Mouse (Mus musculus): ENCODE results near the gene Olfr777. TPM values are rescaled to one million over a fixed set of nuclear protein-coding genes. Genes with fewer than 3 reads are reported as not detected.
"Not testable (repeated sequence)": the region's sequence is repeated elsewhere in the genome, so short reads cannot be mapped to it uniquely, and the experiment has no call there.

The Olfr777 gene
- not detected in 2 replicates for total RNA-seq (2015; ENCODE audit: low replicate concordance)
- 0.14 TPM in 1 of 2 replicates, not detected in the other for total RNA-seq (2017; ENCODE audit: low replicate concordance)

GRCm38 (mm10) chr10:129271081-129271535, at the start of gene Olfr777:
Gene Olfr777 (minus strand): TSS chr10:129271485.
- no peak for ATAC-seq (replicated peaks; ENCODE audit: low FRiP score, poor library complexity, severe bottlenecking)

GRCm38 (mm10) chr10:129317817-129318216, 46.5 kb upstream of the Olfr777 start, which contains the start of gene Olfr780:
Gene Olfr780 (plus strand): TSS chr10:129318117.
- no peak for ATAC-seq (replicated peaks; ENCODE audit: low FRiP score, poor library complexity, severe bottlenecking)

- not testable (repeated sequence) for ATAC-seq (replicated peaks; ENCODE audit: low FRiP score, poor library complexity, severe bottlenecking)
Measured at GRCm38 (mm10) chr10:129313521-129313920, 42.2 kb upstream of the Olfr777 start.

- not testable (repeated sequence) for ATAC-seq (replicated peaks; ENCODE audit: low FRiP score, poor library complexity, severe bottlenecking)
Measured at GRCm38 (mm10) chr10:129312973-129313372, 41.7 kb upstream of the Olfr777 start.

GRCm38 (mm10) chr10:129258827-129259226, 12.5 kb downstream of the Olfr777 start, which contains the start of gene Olfr776:
Gene Olfr776 (plus strand): TSS chr10:129259127.
- ATAC-seq (replicated peaks; ENCODE audit: low FRiP score, poor library complexity, severe bottlenecking) = no peak

GRCm38 (mm10) chr10:129248112-129248511, 23.2 kb downstream of the Olfr777 start, which contains the start of gene Olfr775:
Gene Olfr775 (plus strand): TSS chr10:129248412.
- no peak for ATAC-seq (replicated peaks; ENCODE audit: low FRiP score, poor library complexity, severe bottlenecking)

GRCm38 (mm10) chr10:129235904-129236303, 35.4 kb downstream of the Olfr777 start, which contains the start of gene Olfr774:
Gene Olfr774 (plus strand): TSS chr10:129236204.
- ATAC-seq (replicated peaks; ENCODE audit: low FRiP score, poor library complexity, severe bottlenecking) = no peak

GRCm38 (mm10) chr10:129230737-129231136, 40.5 kb downstream of the Olfr777 start:
- no peak for ATAC-seq (replicated peaks; ENCODE audit: low FRiP score, poor library complexity, severe bottlenecking)

Other genes starting within 250 kb of the Olfr777 start
- not detected in 2 replicates for gene Olfr764-ps1, start 231.6 kb downstream of the Olfr777 start, total RNA-seq (2015; ENCODE audit: low replicate concordance)
- gene Olfr764-ps1, start 231.6 kb downstream of the Olfr777 start, total RNA-seq (2017; ENCODE audit: low replicate concordance) = not detected in 2 replicates
- gene Olfr765, start 221.5 kb downstream of the Olfr777 start, total RNA-seq (2015; ENCODE audit: low replicate concordance) = not detected in 2 replicates
- gene Olfr765, start 221.5 kb downstream of the Olfr777 start, total RNA-seq (2017; ENCODE audit: low replicate concordance) = not detected in 2 replicates
- gene Olfr766-ps1, start 202.5 kb downstream of the Olfr777 start, total RNA-seq (2015; ENCODE audit: low replicate concordance) = not detected in 2 replicates
- gene Olfr766-ps1, start 202.5 kb downstream of the Olfr777 start, total RNA-seq (2017; ENCODE audit: low replicate concordance) = not detected in 2 replicates
- gene Olfr767, start 188.6 kb downstream of the Olfr777 start, total RNA-seq (2015; ENCODE audit: low replicate concordance) = not detected in 2 replicates
- not detected in 2 replicates for gene Olfr767, start 188.6 kb downstream of the Olfr777 start, total RNA-seq (2017; ENCODE audit: low replicate concordance)
- not detected in 2 replicates for gene Olfr768, start 172.1 kb downstream of the Olfr777 start, total RNA-seq (2015; ENCODE audit: low replicate concordance)
- not detected in 2 replicates for gene Olfr768, start 172.1 kb downstream of the Olfr777 start, total RNA-seq (2017; ENCODE audit: low replicate concordance)
- gene Olfr769, start 153.6 kb downstream of the Olfr777 start, total RNA-seq (2015; ENCODE audit: low replicate concordance) = not detected in 2 replicates
- not detected in 2 replicates for gene Olfr769, start 153.6 kb downstream of the Olfr777 start, total RNA-seq (2017; ENCODE audit: low replicate concordance)
- gene Olfr770, start 132.5 kb downstream of the Olfr777 start, total RNA-seq (2015; ENCODE audit: low replicate concordance) = not detected in 2 replicates
- not detected in 2 replicates for gene Olfr770, start 132.5 kb downstream of the Olfr777 start, total RNA-seq (2017; ENCODE audit: low replicate concordance)
- not detected in 2 replicates for gene Olfr771, start 106.7 kb downstream of the Olfr777 start, total RNA-seq (2015; ENCODE audit: low replicate concordance)
- not detected in 2 replicates for gene Olfr771, start 106.7 kb downstream of the Olfr777 start, total RNA-seq (2017; ENCODE audit: low replicate concordance)
- not detected in 2 replicates for gene Olfr772, start 93.6 kb downstream of the Olfr777 start, total RNA-seq (2015; ENCODE audit: low replicate concordance)
- not detected in 2 replicates for gene Olfr772, start 93.6 kb downstream of the Olfr777 start, total RNA-seq (2017; ENCODE audit: low replicate concordance)
- gene Olfr773, start 84.1 kb downstream of the Olfr777 start, total RNA-seq (2015; ENCODE audit: low replicate concordance) = not detected in 2 replicates
- not detected in 2 replicates for gene Olfr773, start 84.1 kb downstream of the Olfr777 start, total RNA-seq (2017; ENCODE audit: low replicate concordance)
- not detected in 2 replicates for gene Olfr774, start 35.3 kb downstream of the Olfr777 start, total RNA-seq (2015; ENCODE audit: low replicate concordance)
- not detected in 2 replicates for gene Olfr774, start 35.3 kb downstream of the Olfr777 start, total RNA-seq (2017; ENCODE audit: low replicate concordance)
- gene Olfr775, start 23.1 kb downstream of the Olfr777 start, total RNA-seq (2015; ENCODE audit: low replicate concordance) = not detected in 2 replicates
- not detected in 2 replicates for gene Olfr775, start 23.1 kb downstream of the Olfr777 start, total RNA-seq (2017; ENCODE audit: low replicate concordance)
- not detected in 2 replicates for gene Olfr776, start 12.4 kb downstream of the Olfr777 start, total RNA-seq (2015; ENCODE audit: low replicate concordance)
- gene Olfr776, start 12.4 kb downstream of the Olfr777 start, total RNA-seq (2017; ENCODE audit: low replicate concordance) = not detected in 2 replicates
- gene Olfr780, start 46.6 kb upstream of the Olfr777 start, total RNA-seq (2015; ENCODE audit: low replicate concordance) = not detected in 2 replicates
- gene Olfr780, start 46.6 kb upstream of the Olfr777 start, total RNA-seq (2017; ENCODE audit: low replicate concordance) = 0.42 TPM in 1 of 2 replicates, not detected in the other
- gene Olfr781, start 57.4 kb upstream of the Olfr777 start, total RNA-seq (2015; ENCODE audit: low replicate concordance) = not detected in 2 replicates
- gene Olfr781, start 57.4 kb upstream of the Olfr777 start, total RNA-seq (2017; ENCODE audit: low replicate concordance) = not detected in 2 replicates
- gene Olfr782, start 77.4 kb upstream of the Olfr777 start, total RNA-seq (2015; ENCODE audit: low replicate concordance) = not detected in 2 replicates
- not detected in 2 replicates for gene Olfr782, start 77.4 kb upstream of the Olfr777 start, total RNA-seq (2017; ENCODE audit: low replicate concordance)
- gene Olfr784, start 112.6 kb upstream of the Olfr777 start, total RNA-seq (2015; ENCODE audit: low replicate concordance) = 0.19 and 0.21 TPM in 2 replicates
- gene Olfr784, start 112.6 kb upstream of the Olfr777 start, total RNA-seq (2017; ENCODE audit: low replicate concordance) = 0.14 TPM in 1 of 2 replicates, not detected in the other
- gene Olfr785, start 133.9 kb upstream of the Olfr777 start, total RNA-seq (2015; ENCODE audit: low replicate concordance) = not detected in 2 replicates
- not detected in 2 replicates for gene Olfr785, start 133.9 kb upstream of the Olfr777 start, total RNA-seq (2017; ENCODE audit: low replicate concordance)
- not detected in 2 replicates for gene Olfr786, start 155.8 kb upstream of the Olfr777 start, total RNA-seq (2015; ENCODE audit: low replicate concordance)
- not detected in 2 replicates for gene Olfr786, start 155.8 kb upstream of the Olfr777 start, total RNA-seq (2017; ENCODE audit: low replicate concordance)
- 0.77 TPM in 1 of 2 replicates, not detected in the other for gene Olfr787, start 190.4 kb upstream of the Olfr777 start, total RNA-seq (2015; ENCODE audit: low replicate concordance)
- gene Olfr787, start 190.4 kb upstream of the Olfr777 start, total RNA-seq (2017; ENCODE audit: low replicate concordance) = not detected in 2 replicates
- not detected in 2 replicates for gene Olfr788, start 199.5 kb upstream of the Olfr777 start, total RNA-seq (2015; ENCODE audit: low replicate concordance)
- not detected in 2 replicates for gene Olfr788, start 199.5 kb upstream of the Olfr777 start, total RNA-seq (2017; ENCODE audit: low replicate concordance)
- not detected in 2 replicates for gene Olfr789, start 213.3 kb upstream of the Olfr777 start, total RNA-seq (2015; ENCODE audit: low replicate concordance)
- gene Olfr789, start 213.3 kb upstream of the Olfr777 start, total RNA-seq (2017; ENCODE audit: low replicate concordance) = not detected in 2 replicates
- gene Olfr790, start 227.0 kb upstream of the Olfr777 start, total RNA-seq (2015; ENCODE audit: low replicate concordance) = not detected in 2 replicates
- not detected in 2 replicates for gene Olfr790, start 227.0 kb upstream of the Olfr777 start, total RNA-seq (2017; ENCODE audit: low replicate concordance)